Mouse (Mus musculus) intestine, postnatal 0 days (tissue): Measurements from ENCODE around the gene Fank1. TPM values are rescaled to one million over a fixed set of nuclear protein-coding genes. Genes with fewer than 3 reads are reported as not detected.

Source experiments
- ATAC-seq: fragments of 200-750 bp; cut with Nextera tagmentation; 2 replicates; pipeline ENCODE4 v1.8.0; 2017; ENCODE audit warnings: mild to moderate bottlenecking, moderate TSS enrichment, moderate library complexity
- H3K27ac ChIP-seq: fragments of 300-500 bp; sonication (generic); 2 replicates; pipeline ENCODE4 v1.5.1; 2014; ENCODE audit warnings: mild to moderate bottlenecking, low read depth, low read length, moderate library complexity
- H3K27me3 ChIP-seq: fragments of 300-500 bp; sonication (generic); replicated peaks from 2 replicates; pipeline ENCODE4 v1.6.1; 2014; ENCODE audit warnings: low read length, mixed read lengths; ENCODE audit not compliant: control insufficient read depth, insufficient read depth
- H3K36me3 ChIP-seq: fragments of 300-500 bp; sonication (generic); 2 replicates; pipeline ENCODE4 v1.6.1; 2014; ENCODE audit warnings: mild to moderate bottlenecking, moderate library complexity; ENCODE audit not compliant: control insufficient read depth, insufficient read depth
- H3K4me1 ChIP-seq: fragments of 300-500 bp; sonication (generic); replicated peaks from 2 replicates; pipeline ENCODE4 v1.6.1; 2014; ENCODE audit warnings: antibody characterized with exemption, low read length, mixed read lengths; ENCODE audit not compliant: control insufficient read depth, insufficient read depth
- H3K4me2 ChIP-seq: fragments of 300-500 bp; sonication (generic); replicated peaks from 2 replicates; pipeline ENCODE4 v1.6.1; 2014; ENCODE audit warnings: low read depth, mild to moderate bottlenecking, moderate library complexity
- H3K4me3 ChIP-seq: fragments of 300-500 bp; sonication (generic); 2 replicates; pipeline ENCODE4 v1.5.1; 2014; ENCODE audit warnings: low read depth, low read length
- H3K9ac ChIP-seq: fragments of 300-500 bp; sonication (generic); 2 replicates; pipeline ENCODE4 v1.6.1; 2014; ENCODE audit warnings: mild to moderate bottlenecking, low read depth, low read length
- H3K9me3 ChIP-seq: fragments of 300-500 bp; sonication (generic); 2 replicates; pipeline ENCODE4 v1.6.1; 2016; ENCODE audit warnings: mixed run types; ENCODE audit not compliant: control insufficient read depth
- CTCF ChIP-seq: sonication (generic); IDR thresholded peaks from 2 replicates; pipeline ENCODE4 v1.5.1; 2016; ENCODE audit warnings: low read depth, mild to moderate bottlenecking, control low read depth, antibody characterized with exemption, moderate library complexity
- WGBS: fragments of 180-500 bp; shearing (Covaris S2); extraction: QIAGEN DNeasy Blood & Tissue Kit; methylation state at CpG from one replicate; pipeline ENCODE4 v1.1.7; 2014; 5-methylcytosine and 5-hydroxymethylcytosine counted together
- polyA plus RNA-seq: library from polyadenylated mRNA; unstranded; fragments of >200 nt; fragmentation: Nextera tagmentation; extraction: Ambion mirVana; gene quantifications from 2 replicates; pipeline ENCODE4 v1.2.1, GENCODE M21; 2015

Gene Fank1
- polyA plus RNA-seq, 1 experiment from 2014 or later: 0.42 TPM

GRCm38 (mm10) chr7:133742530-133743325 lies 33.9 kb upstream of the Fank1 start:
- H3K4me2 ChIP-seq: no peak overlapping the region
- H3K27ac ChIP-seq: no peak overlapping the region
- no peaks in the 10 kb centered on the region for H3K27me3 ChIP-seq
- no peaks in the 10 kb centered on the region for H3K4me1 ChIP-seq
- H3K9me3 ChIP-seq: no peaks in the 10 kb centered on the region
- WGBS: 89% methylated on average over 12 of the region's 12 CpGs
- ATAC-seq: no peak
- H3K36me3 ChIP-seq: peaks cover 41% of the 10 kb centered on the region
- no peak overlapping the region for H3K4me3 ChIP-seq
- no peak overlapping the region for H3K9ac ChIP-seq
- TF ChIP-seq CTCF: no peak

GRCm38 (mm10) chr7:133743611-133744010 lies 33.0 kb upstream of the Fank1 start:
- H3K4me2 ChIP-seq: no peak overlapping the region
- no peak for TF ChIP-seq CTCF
- no peak overlapping the region for H3K9ac ChIP-seq
- H3K27ac ChIP-seq: no peak overlapping the region
- H3K4me1 ChIP-seq: no peaks in the 10 kb centered on the region
- 65% methylated on average over 4 of the region's 4 CpGs for WGBS
- no peaks in the 10 kb centered on the region for H3K9me3 ChIP-seq
- ATAC-seq: no peak
- H3K36me3 ChIP-seq: peaks cover 48% of the 10 kb centered on the region
- no peak overlapping the region for H3K4me3 ChIP-seq
- no peaks in the 10 kb centered on the region for H3K27me3 ChIP-seq

DNA sequence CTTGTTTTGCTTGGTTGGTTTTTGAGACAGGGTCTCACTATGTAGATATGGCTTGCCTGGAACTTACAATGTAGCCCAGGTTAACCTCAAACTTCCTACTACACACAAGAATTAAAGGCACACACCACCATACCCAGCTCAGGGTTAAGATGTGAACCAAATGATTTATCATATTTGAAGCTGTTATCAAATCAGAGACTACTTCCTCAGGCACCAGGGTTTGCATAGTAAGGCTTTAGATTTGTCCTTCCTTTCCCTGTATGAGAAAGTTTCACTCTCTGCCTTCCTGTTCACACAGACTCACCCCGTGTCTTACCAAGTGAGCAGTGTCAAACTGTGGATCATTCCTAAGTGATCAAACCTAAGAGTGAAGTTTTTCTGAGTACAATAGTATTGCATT lies 32.5 kb upstream of the Fank1 start:
- no peak overlapping the region for H3K4me2 ChIP-seq
- no peak overlapping the region for H3K9ac ChIP-seq
- no peaks in the 10 kb centered on the region for H3K9me3 ChIP-seq
- no peak overlapping the region for H3K4me3 ChIP-seq
- H3K4me1 ChIP-seq: no peaks in the 10 kb centered on the region
- WGBS: 74% methylated on average over 1 of the region's 1 CpGs
- peaks cover 51% of the 10 kb centered on the region for H3K36me3 ChIP-seq
- ATAC-seq: no peak
- TF ChIP-seq CTCF: no peak
- H3K27me3 ChIP-seq: no peaks in the 10 kb centered on the region
- H3K27ac ChIP-seq: no peak overlapping the region

DNA sequence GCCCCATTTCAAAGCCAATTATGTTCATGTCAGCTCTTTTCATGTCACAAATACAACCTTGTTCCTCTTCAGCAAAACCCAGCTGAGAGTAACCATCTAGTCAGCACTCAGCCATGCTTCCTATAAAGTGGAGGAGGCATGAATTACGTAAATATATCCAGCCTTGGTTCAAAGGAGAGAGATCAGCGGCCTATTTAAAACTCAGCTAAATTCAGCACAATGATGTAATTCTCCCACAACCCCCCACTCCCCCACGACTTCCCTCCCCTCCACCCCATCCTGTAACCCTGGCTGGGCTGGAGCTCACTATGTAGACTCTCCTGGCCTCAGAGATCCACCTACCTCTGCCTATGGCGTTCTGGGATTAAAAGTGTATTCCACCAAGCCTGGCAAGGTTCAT lies 32.0 kb upstream of the Fank1 start:
- no peak for ATAC-seq
- Histone ChIP-seq H3K27ac (no peak overlapping the region), H3K36me3 (peaks cover 51% of the 10 kb centered on the region), H3K4me3 (no peak overlapping the region), H3K9ac (no peak overlapping the region), H3K9me3 (no peaks in the 10 kb centered on the region), H3K27me3 (no peaks in the 10 kb centered on the region), H3K4me1 (no peaks in the 10 kb centered on the region), H3K4me2 (no peak overlapping the region)
- no peak for TF ChIP-seq CTCF
- 52% methylated on average over 4 of the region's 4 CpGs for WGBS

DNA sequence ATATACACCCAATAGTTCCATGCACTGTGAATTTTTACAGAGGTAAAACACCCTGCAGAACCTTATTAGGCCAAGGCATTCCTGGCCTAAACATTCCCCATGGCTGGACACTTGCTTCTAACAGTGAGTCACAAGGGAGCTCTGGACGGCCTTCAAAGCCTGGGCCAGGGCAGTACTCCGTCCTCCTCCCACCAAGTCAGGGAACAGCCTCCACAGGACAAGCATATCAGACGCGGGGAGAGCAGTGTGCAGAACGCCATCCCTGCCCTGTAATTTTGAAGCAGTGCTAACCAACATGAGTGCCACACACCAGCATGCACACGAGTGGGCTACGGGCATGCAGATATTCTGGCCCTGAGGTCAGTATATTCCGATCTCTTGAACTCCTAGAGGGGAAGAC lies 29.3 kb upstream of the Fank1 start:
- peaks cover 31% of the 10 kb centered on the region for H3K36me3 ChIP-seq
- no peak overlapping the region for H3K4me3 ChIP-seq
- no peak overlapping the region for H3K9ac ChIP-seq
- ATAC-seq: no peak
- 84% methylated on average over 8 of the region's 8 CpGs for WGBS
- H3K9me3 ChIP-seq: no peaks in the 10 kb centered on the region
- no peak for TF ChIP-seq CTCF
- no peaks in the 10 kb centered on the region for H3K27me3 ChIP-seq
- no peak overlapping the region for H3K4me2 ChIP-seq
- peak overlapping the region; percentile 41; the same call in 1 of the 2 replicates for H3K27ac ChIP-seq
- peaks cover 5% of the 10 kb centered on the region; the same call in 1 of the 2 replicates for H3K4me1 ChIP-seq

- peak overlapping the region; percentile 3; the same call in 1 of the 2 replicates for H3K27ac ChIP-seq
- 67% methylated on average over 14 of the region's 14 CpGs for WGBS
- ATAC-seq: no peak
Measured at GRCm38 (mm10) chr7:133748753-133749152, 27.9 kb upstream of the Fank1 start.

More at GRCm38 (mm10) chr7:133748753-133749152, 27.9 kb upstream of the Fank1 start:
- Histone ChIP-seq H3K4me3 (no peak overlapping the region), H3K27me3 (no peaks in the 10 kb centered on the region), H3K4me1 (peaks cover 5% of the 10 kb centered on the region; the same call in 1 of the 2 replicates), H3K4me2 (no peak overlapping the region), H3K36me3 (peaks cover 17% of the 10 kb centered on the region), H3K9ac (no peak overlapping the region), H3K9me3 (no peaks in the 10 kb centered on the region)
- TF ChIP-seq CTCF: no peak
